Mouse (Mus musculus) A20 (cell line): ENCODE data around the gene Asb3.

ENCODE experiments used
- DNase-seq: peaks from one replicate; pipeline ENCODE4 v3.0.0-alpha.2; 2011; ENCODE audit warnings: low read depth, low spot score

The Asb3 gene

GRCm38 (mm10) chr11:30885171-30885871 is at the start of gene Asb3, which contains the start of gene Gpr75:
TSS of gene Asb3 (plus strand) at chr11:30885416.
TSS of gene Gpr75 (plus strand) at chr11:30885358.
- no peak for DNase-seq

DNA sequence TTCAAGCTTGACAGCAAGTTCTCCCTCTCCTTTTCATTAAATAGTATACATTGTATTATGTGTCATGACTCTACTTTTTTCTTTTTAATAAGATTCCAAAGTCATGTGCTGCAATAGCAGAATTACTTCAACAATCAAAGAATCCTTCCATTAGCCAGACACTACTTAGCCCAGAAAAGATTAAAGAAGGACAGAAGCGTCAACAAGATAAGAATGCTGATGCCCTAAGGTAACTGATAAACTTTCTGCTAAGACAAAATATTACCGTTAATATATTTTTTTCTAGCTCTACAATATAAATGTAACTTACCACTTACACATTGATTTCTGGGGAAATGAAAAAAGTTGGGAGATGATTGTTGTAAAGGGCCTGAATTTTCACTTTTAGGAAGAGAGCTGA is 46.4 kb upstream of the Asb3 start:
- DNase-seq, result no peak

DNA sequence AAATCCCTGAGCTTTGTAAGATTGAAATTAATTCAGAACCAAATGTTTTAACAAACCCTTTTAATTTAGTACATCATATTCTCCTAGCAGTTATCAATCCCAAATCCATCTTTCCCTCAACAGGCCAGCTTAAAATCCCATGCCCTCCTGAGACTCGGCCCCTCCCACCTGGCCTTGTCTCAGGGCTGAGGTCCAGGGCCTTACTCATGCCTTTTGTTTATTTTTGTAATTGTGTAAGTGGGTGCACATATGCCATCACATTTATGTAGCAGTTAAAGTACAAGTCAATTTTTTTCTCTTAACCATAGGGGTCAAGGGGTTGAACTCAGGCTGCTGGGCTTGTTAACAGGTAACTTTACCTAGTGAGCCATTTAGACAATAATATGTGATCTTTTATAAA is 40.9 kb upstream of the Asb3 start:
- DNase-seq, result no peak

GRCm38 (mm10) chr11:30872425-30872824 is 12.8 kb upstream of the Asb3 start:
- no peak for DNase-seq

DNA sequence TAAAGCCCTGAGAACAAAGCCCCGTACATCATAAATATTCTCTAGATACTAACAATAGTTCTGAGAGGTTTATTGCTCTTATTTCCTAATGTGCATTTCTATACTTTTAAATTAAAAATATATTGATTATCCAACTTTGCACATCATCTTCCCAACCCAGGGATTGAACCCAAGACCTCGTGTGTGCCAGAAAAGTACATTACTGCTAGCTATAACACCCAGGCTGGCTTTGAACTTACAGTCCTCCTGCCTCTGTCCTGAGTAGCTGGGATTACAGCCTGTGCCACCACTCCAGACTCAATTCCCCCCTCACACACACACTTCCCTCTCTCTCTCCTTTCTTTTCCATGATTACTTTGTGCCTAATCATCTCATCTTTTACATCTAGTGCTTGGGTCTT is 2.9 kb downstream of the Asb3 start:
- DNase-seq, result no peak

- no peak for DNase-seq
Observed at GRCm38 (mm10) chr11:30896201-30896600, 11.0 kb downstream of the Asb3 start.

DNA sequence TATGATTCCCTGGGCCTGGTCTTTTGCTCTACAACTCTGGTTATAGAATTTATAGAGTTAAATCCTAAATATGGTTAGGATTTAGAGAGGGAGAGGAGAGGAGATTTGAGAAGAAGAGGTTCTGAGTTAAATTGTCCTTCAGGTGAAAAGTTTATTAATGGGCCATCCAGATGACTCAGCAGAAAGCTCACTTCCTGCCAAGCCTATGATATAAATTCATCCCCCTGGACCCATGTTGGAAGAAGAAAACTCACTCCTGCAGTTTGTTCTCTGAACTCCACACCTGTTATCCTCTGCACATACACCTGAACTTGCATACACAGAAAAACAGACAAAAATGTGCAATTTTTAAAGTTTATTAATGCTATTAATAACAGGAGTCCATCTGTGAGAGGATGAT is 14.1 kb downstream of the Asb3 start:
- no peak for DNase-seq

DNA sequence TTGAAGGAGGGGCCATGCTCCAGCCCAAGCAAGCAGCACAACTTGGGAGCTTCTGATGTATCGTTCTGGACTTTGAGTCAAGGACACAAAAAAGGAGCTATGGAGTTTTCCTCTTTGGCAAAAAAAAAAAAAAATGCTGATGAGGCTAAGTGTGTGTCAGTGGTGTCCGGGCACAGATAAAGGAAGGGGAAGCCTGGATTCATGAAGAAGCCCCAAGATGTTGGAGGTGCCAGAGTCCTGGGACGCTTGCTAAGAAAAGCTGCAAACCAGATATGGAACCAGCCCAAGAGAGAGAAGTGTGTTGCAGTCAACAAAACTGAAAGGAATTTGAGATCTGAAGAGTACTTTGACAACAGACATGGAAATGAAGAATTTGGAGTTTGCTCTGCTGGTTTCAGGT is 27.1 kb downstream of the Asb3 start:
- no peak for DNase-seq

GRCm38 (mm10) chr11:30920641-30921040 is 35.4 kb downstream of the Asb3 start:
- DNase-seq, result no peak

DNA sequence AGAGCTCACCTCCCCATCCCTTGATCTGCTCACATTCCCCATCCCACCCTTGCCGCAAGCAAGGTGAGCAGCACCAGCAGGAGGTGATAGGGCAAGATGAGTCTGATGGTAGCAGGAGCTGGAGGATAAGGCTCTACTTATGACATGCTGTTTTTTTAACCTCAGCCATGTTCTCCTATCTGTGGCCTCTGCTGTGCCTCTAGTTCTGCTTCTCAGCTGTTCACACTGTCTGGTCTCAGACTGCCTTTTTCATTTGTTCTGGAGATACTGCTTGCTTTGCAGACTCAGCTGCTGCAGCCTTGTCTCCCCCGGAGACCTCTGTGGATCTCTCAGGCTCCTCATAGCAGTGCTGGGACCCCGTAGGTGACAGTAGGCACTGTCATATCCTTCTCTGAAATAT is 38.1 kb downstream of the Asb3 start:
- no peak for DNase-seq

DNA sequence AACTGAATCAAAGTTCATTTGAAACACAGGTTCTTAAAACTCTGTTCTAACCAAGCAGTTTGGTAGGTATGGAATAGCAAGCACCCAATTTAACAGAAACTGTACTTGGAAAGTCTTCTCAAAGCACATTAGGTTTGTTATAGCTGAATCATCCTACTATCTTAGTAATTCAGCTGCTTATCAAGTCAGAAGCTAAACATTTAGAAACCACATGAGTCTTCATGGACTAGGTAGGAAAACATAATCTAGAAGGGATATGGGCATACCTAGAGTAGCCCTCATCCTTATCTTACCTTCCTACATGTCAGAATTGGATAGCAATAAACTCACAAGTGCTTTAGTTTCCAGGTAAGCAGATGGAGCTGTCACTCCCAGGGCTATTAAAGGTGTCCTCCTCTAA is 42.9 kb downstream of the Asb3 start:
- no peak for DNase-seq

GRCm38 (mm10) chr11:30928498-30928897 is 43.3 kb downstream of the Asb3 start:
- no peak for DNase-seq

GRCm38 (mm10) chr11:30943522-30943921 is 58.3 kb downstream of the Asb3 start:
- DNase-seq, result peak; percentile 33

GRCm38 (mm10) chr11:30952829-30953228 is 67.6 kb downstream of the Asb3 start:
- DNase-seq, result no peak

GRCm38 (mm10) chr11:30953469-30954154 is 68.4 kb downstream of the Asb3 start:
- peak; percentile 60 for DNase-seq

DNA sequence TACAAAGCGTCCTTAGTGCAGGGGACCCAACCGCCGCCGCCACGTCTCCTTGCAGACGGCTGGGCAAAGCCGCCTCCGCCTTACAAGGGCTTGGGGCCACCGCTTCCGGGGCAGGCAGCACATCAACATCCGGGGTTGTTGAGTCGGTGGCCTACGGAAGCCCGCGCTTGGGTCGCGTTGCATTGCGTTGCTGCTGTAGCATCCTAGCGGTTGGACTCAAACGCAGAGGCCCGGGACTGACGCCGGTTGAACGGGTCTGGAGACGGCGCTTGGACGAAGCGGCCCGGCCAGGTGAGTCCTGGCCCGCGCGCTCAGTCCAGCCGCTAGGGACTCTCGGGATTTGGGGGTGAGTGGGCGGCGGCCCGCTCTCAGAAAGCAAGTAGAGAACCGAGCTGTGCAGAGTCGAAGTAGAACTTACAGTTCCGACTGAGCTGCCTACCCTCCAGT is 69.1 kb downstream of the Asb3 start, which contains the start of gene Erlec1:
Erlec1 (minus strand) TSS at position 57 of the 447 bp plus-strand sequence.
- DNase-seq, result peak; percentile 90

GRCm38 (mm10) chr11:30985237-30985636 is 100.0 kb downstream of the Asb3 start:
- peak; percentile 35 for DNase-seq

GRCm38 (mm10) chr11:30985877-30986624 is 100.8 kb downstream of the Asb3 start, which contains the start of gene Chac2:
TSS of gene Chac2 (minus strand) at chr11:30986350.
- peak; percentile 94 for DNase-seq

GRCm38 (mm10) chr11:30986625-30987017 is 101.4 kb downstream of the Asb3 start:
- no peak for DNase-seq

DNA sequence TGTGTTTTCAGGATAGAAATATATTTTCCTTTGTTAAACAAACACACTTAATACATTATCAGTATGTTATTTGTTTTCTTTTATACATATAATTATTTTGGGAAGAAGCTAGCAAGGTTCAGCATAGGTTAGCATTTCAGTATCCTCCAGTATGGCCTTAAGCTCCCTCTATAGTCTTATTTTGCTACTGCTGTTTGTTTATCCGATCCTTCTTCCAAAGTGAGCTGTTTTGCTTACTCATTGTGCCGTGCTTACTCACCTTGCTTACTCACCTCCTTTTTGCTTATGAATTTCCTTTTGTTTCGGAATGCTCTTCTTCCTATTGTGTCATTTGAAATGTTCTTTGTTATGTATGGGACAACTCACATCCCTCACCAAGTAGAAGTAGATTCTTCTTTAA is 111.5 kb downstream of the Asb3 start:
- DNase-seq, result no peak

- DNase-seq, result no peak
Observed at GRCm38 (mm10) chr11:30998199-30998598, 113.0 kb downstream of the Asb3 start.

- no peak for DNase-seq
Observed at GRCm38 (mm10) chr11:30998704-30999103, 113.5 kb downstream of the Asb3 start.
